Mouse (Mus musculus): ENCODE measurements around the gene Fndc1.
A peak's percentile ranks its signal among the peaks of the same experiment; 100 is the strongest.

- TF ChIP-seq CTCF (IDR thresholded peaks at IDR 0.05; ENCODE audit: extremely low read depth, insufficient read depth, low read length) (peak; percentile 48), POLR2A (IDR thresholded peaks at IDR 0.05; ENCODE audit: extremely low read depth, insufficient read depth, low read length) (no peak)
Measured at GRCm38 (mm10) chr17:7864740-7865139, 37.6 kb upstream of the Fndc1 start.
